Mouse (Mus musculus) kidney, adult 2 months (tissue): ENCODE measurements at regions not wholly inside any gene's neighbourhood (a gene's known extent, or its start where the extent isn't known, plus 50 kb on each side); places are given as distances from the start of the nearest gene placed in this dataset.

Experiments
- CTCF ChIP-seq: fragments of 200-500 bp; conservative IDR thresholded peaks from 2 replicates; pipeline ENCODE4 v1.5.1; 2011; ENCODE audit warnings: low read depth, mild to moderate bottlenecking, control low read depth, low read length, moderate library complexity, mixed read lengths; ENCODE audit not compliant: insufficient read depth, insufficient read length
- POLR2A ChIP-seq: fragments of 200-500 bp; IDR thresholded peaks from one replicate; pipeline ENCODE4 v1.6.1; 2011; ENCODE audit warnings: low read depth, low read length, control low read depth

- TF ChIP-seq POLR2A: no peak
- no peak for TF ChIP-seq CTCF
Measured at GRCm38 (mm10) chr2:7640892-7641291, 131.5 kb upstream of the Celf2 start.
